Mouse (Mus musculus) G1E (cell line): ENCODE results near the gene Slc9a3r2. TPM values are rescaled to one million over a fixed set of nuclear protein-coding genes. Genes with fewer than 3 reads are reported as not detected.

ENCODE experiments used
- ATAC-seq: 2 replicates; pipeline ENCODE4 v1.8.0; 2016; ENCODE audit warnings: mild to moderate bottlenecking; ENCODE audit not compliant: insufficient number of reproducible peaks, poor library complexity, low FRiP score, severe bottlenecking; ENCODE audit errors: extremely low read depth
- DNase-seq: peaks from one replicate; pipeline ENCODE4 v3.0.0; 2012; ENCODE audit warnings: low spot score
- H3K27me3 ChIP-seq: 2 replicates; pipeline ENCODE4 v1.6.1; 2012; ENCODE audit warnings: mild to moderate bottlenecking, low read length, inconsistent platforms; ENCODE audit not compliant: insufficient read depth
- H3K36me3 ChIP-seq: replicated peaks from 2 replicates; pipeline ENCODE3; 2012; ENCODE audit warnings: mild to moderate bottlenecking, inconsistent platforms
- H3K4me1 ChIP-seq: 2 replicates; pipeline ENCODE4 v1.6.1; 2012; ENCODE audit warnings: low read depth, low read length, inconsistent platforms, mixed read lengths; ENCODE audit not compliant: insufficient read depth
- H3K4me3 ChIP-seq: 2 replicates; pipeline ENCODE4 v1.5.1; 2012; ENCODE audit warnings: low read depth, mild to moderate bottlenecking, inconsistent platforms, low read length, moderate library complexity, mixed read lengths
- H3K9me3 ChIP-seq: replicated peaks from 2 replicates; pipeline ENCODE4 v1.6.1; 2012; ENCODE audit warnings: inconsistent platforms
- CTCF ChIP-seq: IDR thresholded peaks from 2 replicates; pipeline ENCODE4 v1.5.1; 2012; ENCODE audit warnings: low read depth, low read length, inconsistent platforms, mixed read lengths
- GATA1 ChIP-seq: IDR thresholded peaks from 2 replicates; pipeline ENCODE4 v1.6.1; 2012; ENCODE audit warnings: borderline replicate concordance, low read length, inconsistent platforms, mixed read lengths
- GATA2 ChIP-seq: IDR thresholded peaks from 2 replicates; pipeline ENCODE4 v1.6.1; 2012; ENCODE audit warnings: low read depth, low read length, inconsistent platforms, borderline replicate concordance
- POLR2AphosphoS5 ChIP-seq: IDR thresholded peaks from 2 replicates; pipeline ENCODE4 v1.6.1; 2012; ENCODE audit warnings: low read depth, low read length, inconsistent platforms; ENCODE audit not compliant: insufficient replicate concordance
- TAL1 ChIP-seq: conservative IDR thresholded peaks from 2 replicates; pipeline ENCODE4 v1.6.1; 2012; ENCODE audit warnings: low read depth, low read length, inconsistent platforms, mixed read lengths
- polyA plus RNA-seq: library from polyadenylated mRNA; stranded (reverse); fragments of >175 nt; gene quantifications from 2 replicates; pipeline ENCODE4 v1.2.3, GENCODE M21; 2012
- total RNA-seq, 2 experiments: library from RNA; stranded (forward) in 1 of 2; stranded (reverse) in 1 of 2; fragments of 200-1000 nt in 1 of 2; fragments of >200 nt in 1 of 2; fragmentation: Nextera tagmentation in 1 of 2; gene quantifications; 2 replicates each; pipeline ENCODE4 v1.2.3; 2014 to 2017

The Slc9a3r2 gene
- total and polyA plus RNA-seq, 3 experiments = 0.07 to 0.16 TPM; not detected in 1

DNA sequence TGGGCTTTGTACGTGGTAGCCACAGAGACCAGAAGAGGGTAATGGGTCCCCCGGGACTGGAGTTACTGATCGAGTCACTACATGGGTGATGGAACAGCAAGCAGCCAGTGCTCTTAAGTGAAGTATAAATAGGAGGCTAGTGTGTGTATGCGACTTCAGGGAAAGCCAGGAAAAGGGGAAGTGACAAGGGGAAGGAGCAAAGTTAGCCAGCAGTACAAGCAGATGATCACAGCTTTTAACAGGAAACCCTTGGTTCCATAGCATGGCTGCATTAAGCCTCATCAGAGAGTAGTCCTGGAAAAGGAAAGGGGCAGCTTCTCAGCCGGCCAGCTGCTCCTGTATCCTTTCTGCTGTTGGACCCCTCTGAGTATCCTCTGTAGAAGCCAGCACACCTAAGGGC, 42.3 kb upstream of the Slc9a3r2 start:
- DNase-seq (no peak), ATAC-seq (no peak)
- Histone ChIP-seq H3K27me3 (peaks cover 29% of the 10 kb centered on the region), H3K36me3 (peaks cover 26% of the 10 kb centered on the region), H3K4me3 (no peak overlapping the region), H3K4me1 (peaks cover 62% of the 10 kb centered on the region), H3K9me3 (no peaks in the 10 kb centered on the region)
- TF ChIP-seq TAL1 (no peak), GATA2 (no peak), POLR2AphosphoS5 (no peak), CTCF (no peak), GATA1 (no peak)

- H3K9me3 ChIP-seq = no peaks in the 10 kb centered on the region
- H3K4me3 ChIP-seq = peak within 1 kb of the TSS; percentile 56; the same call in 1 of the 2 replicates
- no peak for TF ChIP-seq POLR2AphosphoS5
- no peak for TF ChIP-seq GATA1
- no peak for TF ChIP-seq GATA2
- TF ChIP-seq CTCF = no peak
- H3K4me1 ChIP-seq = peaks cover 57% of the 10 kb centered on the region
- no peak for DNase-seq
- peaks cover 23% of the 10 kb centered on the region for H3K36me3 ChIP-seq
- no peak for ATAC-seq
- H3K27me3 ChIP-seq = peaks cover 30% of the 10 kb centered on the region
Measured at GRCm38 (mm10) chr17:24689251-24690081, 39.3 kb upstream of the Slc9a3r2 start, which contains the start of gene Syngr3. Gene Syngr3 (minus strand): TSS chr17:24689955.

DNA sequence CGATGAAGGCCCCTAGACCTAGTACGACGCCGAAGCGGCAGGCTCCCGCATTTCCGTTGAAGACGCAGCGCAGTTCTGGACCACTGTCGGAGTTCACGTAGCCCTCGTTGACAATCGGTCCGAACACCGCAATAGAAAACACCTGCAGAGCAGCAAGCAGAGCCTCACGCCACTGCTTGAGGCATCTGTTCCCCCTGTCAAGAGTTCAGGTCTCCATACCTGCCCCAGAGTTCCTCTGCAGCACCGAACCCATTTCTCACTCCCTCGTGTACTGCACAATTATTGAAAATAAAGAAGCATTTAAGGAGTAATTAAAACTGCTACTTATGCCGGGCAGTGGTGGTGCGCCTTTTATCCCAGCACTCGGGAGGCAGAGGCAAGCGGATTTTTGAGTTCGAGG, 37.5 kb upstream of the Slc9a3r2 start:
- ATAC-seq (no peak), DNase-seq (no peak)
- Histone ChIP-seq H3K9me3 (no peaks in the 10 kb centered on the region), H3K27me3 (peaks cover 30% of the 10 kb centered on the region), H3K4me3 (peak overlapping the region; percentile 64; the same call in 1 of the 2 replicates), H3K36me3 (peaks cover 8% of the 10 kb centered on the region), H3K4me1 (peaks cover 44% of the 10 kb centered on the region)
- no peak for TF ChIP-seq GATA1
- TF ChIP-seq TAL1 = no peak
- TF ChIP-seq POLR2AphosphoS5 = no peak
- no peak for TF ChIP-seq CTCF
- no peak for TF ChIP-seq GATA2

DNA sequence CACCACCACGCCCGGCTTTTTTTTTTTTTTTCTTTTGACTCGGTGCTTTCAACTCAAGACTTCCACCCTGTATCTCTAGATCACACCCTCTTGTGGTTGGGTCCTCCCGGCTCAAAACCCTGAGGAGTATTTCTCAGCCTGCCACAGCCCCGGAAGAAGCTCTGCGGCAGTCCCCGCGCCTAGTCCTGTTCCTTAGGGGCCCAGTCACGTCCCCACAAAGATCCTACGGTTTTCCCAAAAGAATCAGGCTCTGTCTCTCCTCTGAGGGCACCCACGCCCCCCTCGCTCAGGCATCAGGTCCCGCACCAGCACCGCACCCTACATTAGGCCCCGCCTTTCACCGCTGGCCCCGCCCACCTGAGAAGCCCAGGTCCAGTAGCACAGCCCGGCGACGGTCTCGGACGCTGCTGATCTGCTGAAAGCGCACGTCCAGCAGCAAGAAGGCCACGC, 37.0 kb upstream of the Slc9a3r2 start:
- Histone ChIP-seq H3K9me3 (no peaks in the 10 kb centered on the region), H3K36me3 (peaks cover 7% of the 10 kb centered on the region), H3K4me3 (peak overlapping the region; percentile 64; the same call in 1 of the 2 replicates), H3K4me1 (peaks cover 39% of the 10 kb centered on the region), H3K27me3 (peaks cover 30% of the 10 kb centered on the region)
- ATAC-seq (peak; percentile 54), DNase-seq (peak; percentile 66)
- TF ChIP-seq TAL1 = no peak
- TF ChIP-seq POLR2AphosphoS5 = no peak
- no peak for TF ChIP-seq CTCF
- no peak for TF ChIP-seq GATA1
- TF ChIP-seq GATA2 = no peak

GRCm38 (mm10) chr17:24686514-24686913, 36.4 kb upstream of the Slc9a3r2 start:
- TF ChIP-seq POLR2AphosphoS5 (no peak), CTCF (no peak), GATA1 (no peak), TAL1 (no peak), GATA2 (no peak)
- H3K4me1 ChIP-seq = peaks cover 36% of the 10 kb centered on the region
- H3K27me3 ChIP-seq = peaks cover 30% of the 10 kb centered on the region
- DNase-seq = no peak
- ATAC-seq = no peak
- H3K4me3 ChIP-seq = peak overlapping the region; percentile 28; the same call in 1 of the 2 replicates
- no peaks in the 10 kb centered on the region for H3K9me3 ChIP-seq
- H3K36me3 ChIP-seq = peaks cover 10% of the 10 kb centered on the region

DNA sequence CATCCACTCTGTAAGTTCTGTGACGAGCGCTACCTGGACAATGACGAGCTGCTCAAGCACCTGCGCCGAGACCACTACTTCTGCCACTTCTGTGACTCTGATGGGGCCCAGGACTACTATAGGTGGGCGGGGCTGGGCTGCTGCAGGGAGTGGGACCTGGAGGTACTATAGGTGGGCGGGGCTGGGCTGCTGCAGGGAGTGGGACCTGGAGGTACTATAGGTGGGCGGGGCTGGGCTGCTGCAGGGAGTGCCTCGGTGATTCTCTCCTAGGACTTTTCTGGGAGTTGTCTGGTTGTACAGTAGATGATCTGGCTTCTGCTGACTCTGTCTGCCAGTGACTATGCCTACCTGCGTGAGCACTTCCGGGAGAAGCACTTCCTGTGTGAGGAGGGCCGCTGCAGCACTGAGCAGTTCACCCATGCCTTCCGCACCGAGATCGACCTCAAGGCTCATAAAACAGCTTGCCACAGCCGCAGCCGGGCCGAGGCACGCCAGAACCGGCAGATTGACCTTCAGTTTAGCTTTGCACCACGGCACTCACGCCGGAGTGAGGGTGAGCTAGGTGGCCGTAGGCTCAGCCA, 27.5 kb upstream of the Slc9a3r2 start:
- peaks cover 45% of the 10 kb centered on the region for H3K4me1 ChIP-seq
- ATAC-seq (no peak), DNase-seq (no peak)
- no peak overlapping the region; the same call in 1 of the 2 replicates for H3K4me3 ChIP-seq
- no peak for TF ChIP-seq GATA1
- no peaks in the 10 kb centered on the region for H3K9me3 ChIP-seq
- H3K27me3 ChIP-seq = no peaks in the 10 kb centered on the region
- peaks cover 94% of the 10 kb centered on the region for H3K36me3 ChIP-seq
